Mouse (Mus musculus) limb, embryonic 15.5 days (tissue): ENCODE measurements around the gene Olfr1506. TPM values are rescaled to one million over a fixed set of nuclear protein-coding genes. Genes with fewer than 3 reads are reported as not detected.
"Not testable (repeated sequence)": the region's sequence is repeated elsewhere in the genome, so short reads cannot be mapped to it uniquely, and the experiment has no call there.

Source experiments
- ATAC-seq: fragments of 200-750 bp; cut with Nextera tagmentation; 2 replicates; pipeline ENCODE4 v1.8.0; 2017; ENCODE audit warnings: low read depth, moderate TSS enrichment; ENCODE audit not compliant: insufficient number of reproducible peaks, low FRiP score, low TSS enrichment
- H3K27ac ChIP-seq: fragments of 300-500 bp; sonication (generic); 2 replicates; pipeline ENCODE4 v1.5.1; 2015; ENCODE audit warnings: moderate library complexity, mild to moderate bottlenecking, inconsistent platforms
- H3K27me3 ChIP-seq: fragments of 300-500 bp; sonication (generic); 2 replicates; pipeline ENCODE4 v1.6.1; 2015; ENCODE audit warnings: inconsistent platforms
- H3K36me3 ChIP-seq: fragments of 300-500 bp; sonication (generic); 2 replicates; pipeline ENCODE4 v1.6.1; 2015; ENCODE audit warnings: inconsistent platforms
- H3K4me1 ChIP-seq: fragments of 300-500 bp; sonication (generic); 2 replicates; pipeline ENCODE4 v1.6.1; 2015; ENCODE audit warnings: inconsistent platforms
- H3K4me2 ChIP-seq: fragments of 300-500 bp; sonication (generic); 2 replicates; pipeline ENCODE4 v1.6.1; 2015; ENCODE audit warnings: mild to moderate bottlenecking, inconsistent platforms
- H3K4me3 ChIP-seq: fragments of 300-500 bp; sonication (generic); 2 replicates; pipeline ENCODE4 v1.5.1; 2015; ENCODE audit warnings: mild to moderate bottlenecking, inconsistent platforms
- H3K9ac ChIP-seq: fragments of 300-500 bp; sonication (generic); 2 replicates; pipeline ENCODE4 v1.6.1; 2015; ENCODE audit warnings: inconsistent platforms
- H3K9me3 ChIP-seq: fragments of 300-500 bp; sonication (generic); 2 replicates; pipeline ENCODE4 v1.6.1; 2016; ENCODE audit warnings: inconsistent platforms
- WGBS: fragments of 180-500 bp; shearing (Covaris S2); methylation state at CpG from one replicate; pipeline ENCODE4 v1.1.7; 2015; 5-methylcytosine and 5-hydroxymethylcytosine counted together
- polyA plus RNA-seq: library from polyadenylated mRNA; unstranded; fragments of >200 nt; fragmentation: Nextera tagmentation; extraction: Ambion mirVana; gene quantifications from 2 replicates; pipeline ENCODE4 v1.2.1, GENCODE M21; 2015

The Olfr1506 gene
- polyA plus RNA-seq: not detected in 2 replicates

DNA sequence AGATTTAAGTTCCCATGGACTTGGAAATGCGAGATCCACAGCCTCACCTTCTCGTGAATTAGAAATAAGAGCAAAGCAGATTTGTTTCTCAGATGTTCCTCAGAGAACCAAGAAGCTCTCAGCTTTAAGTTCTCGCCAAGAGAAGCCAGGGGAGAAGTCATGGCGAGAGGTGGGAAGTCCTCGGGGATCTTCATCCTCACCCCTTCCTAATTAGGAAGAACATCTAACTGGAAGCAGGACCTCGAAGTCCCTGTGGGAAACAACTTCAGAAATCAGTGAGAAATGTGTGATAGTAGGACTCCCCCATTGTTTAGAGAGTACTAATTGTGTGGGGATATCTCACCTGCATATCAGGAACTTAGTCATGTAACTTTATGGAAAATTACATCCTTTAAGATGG is at the start of gene Olfr1506:
Olfr1506 (minus strand) TSS at position 101 of the 400 bp plus-strand sequence.
- H3K9ac ChIP-seq, H3K9me3 ChIP-seq, H3K36me3 ChIP-seq, H3K27me3 ChIP-seq, H3K4me1 ChIP-seq, H3K27ac ChIP-seq, H3K4me2 ChIP-seq, H3K4me3 ChIP-seq, ATAC-seq: not testable (repeated sequence)
- WGBS: no CpG with 5 or more reads among the region's 6 CpGs

DNA sequence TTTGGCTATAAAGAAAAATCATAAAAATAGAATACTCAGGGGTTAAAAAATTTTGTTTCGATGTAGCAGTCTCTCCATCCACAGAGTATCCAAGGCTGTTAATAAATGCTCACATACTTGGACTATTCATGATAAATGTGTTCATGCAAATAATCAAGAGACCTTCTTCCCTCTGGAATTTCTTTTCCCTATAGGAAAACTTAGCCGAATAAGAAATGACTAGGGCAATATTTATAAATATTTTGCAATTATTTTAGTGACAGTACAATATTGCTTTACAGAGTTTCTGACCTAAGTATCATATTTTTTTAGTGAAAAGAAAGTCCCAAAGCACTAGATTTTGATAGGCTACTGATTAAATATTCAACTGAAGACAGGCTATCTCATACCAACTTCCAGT is 46.6 kb upstream of the Olfr1506 start, which contains the start of gene Olfr1271:
Olfr1271 (minus strand) TSS at position 101 of the 400 bp plus-strand sequence.
- Histone ChIP-seq H3K9ac (no peak within 1 kb of the TSS), H3K4me3 (no peak within 1 kb of the TSS), H3K27me3 (no peaks in the 10 kb centered on the region), H3K36me3 (no peaks in the 10 kb centered on the region), H3K9me3 (no peaks in the 10 kb centered on the region), H3K4me1 (no peaks in the 10 kb centered on the region), H3K4me2 (no peak within 1 kb of the TSS), H3K27ac (no peak within 1 kb of the TSS)
- no peak for ATAC-seq
- 90% methylated on average over 2 of the region's 2 CpGs for WGBS

DNA sequence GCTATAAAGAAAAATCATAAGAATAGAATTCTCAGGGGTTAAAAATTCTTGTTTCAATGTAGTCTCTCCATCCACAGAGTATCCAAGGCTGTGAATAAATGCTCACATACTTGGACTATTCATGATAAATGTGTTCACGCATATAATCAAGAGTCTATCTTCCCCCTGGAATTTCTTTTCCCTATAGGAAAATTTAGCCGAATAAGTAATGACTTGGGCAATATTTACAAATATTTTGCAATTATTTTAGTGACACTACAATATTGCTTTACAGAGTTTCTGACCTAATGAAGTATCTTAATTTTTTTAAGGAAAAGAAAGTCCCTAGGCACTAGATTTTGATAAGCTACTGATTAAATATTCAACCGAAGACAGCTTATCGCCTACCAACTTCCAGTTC is 33.2 kb upstream of the Olfr1506 start, which contains the start of gene Olfr142:
Olfr142 (minus strand) TSS at position 101 of the 400 bp plus-strand sequence.
- Histone ChIP-seq H3K4me1 (no peaks in the 10 kb centered on the region), H3K27me3 (no peaks in the 10 kb centered on the region), H3K4me2 (no peak within 1 kb of the TSS), H3K9ac (no peak within 1 kb of the TSS), H3K9me3 (no peaks in the 10 kb centered on the region), H3K4me3 (no peak within 1 kb of the TSS), H3K36me3 (no peaks in the 10 kb centered on the region), H3K27ac (no peak within 1 kb of the TSS)
- no peak for ATAC-seq
- 93% methylated on average over 4 of the region's 4 CpGs for WGBS

DNA sequence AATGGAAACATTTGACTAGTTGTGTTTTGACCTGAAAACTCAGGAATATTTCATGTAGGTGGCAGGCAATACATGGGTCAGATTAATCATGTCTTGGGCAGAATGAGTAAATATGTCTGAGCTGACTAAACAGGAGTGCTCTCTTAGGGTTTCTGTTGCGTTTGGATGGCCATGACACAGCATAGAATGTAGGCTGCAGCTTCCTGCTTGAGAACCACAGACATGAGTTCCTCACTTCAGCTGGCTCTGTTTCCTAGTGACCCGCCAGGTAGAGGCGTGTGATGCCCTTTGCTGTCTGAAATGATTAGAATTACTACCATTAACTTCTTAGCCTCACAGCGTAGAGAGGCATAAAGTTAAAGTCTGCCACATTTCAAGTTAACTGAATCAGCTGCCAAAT is 24.7 kb downstream of the Olfr1506 start:
- H3K4me2 ChIP-seq, H3K4me3 ChIP-seq, H3K36me3 ChIP-seq, H3K4me1 ChIP-seq, H3K27me3 ChIP-seq, H3K9me3 ChIP-seq, ATAC-seq, H3K27ac ChIP-seq, H3K9ac ChIP-seq: not testable (repeated sequence)
- no CpG with 5 or more reads among the region's 4 CpGs for WGBS

DNA sequence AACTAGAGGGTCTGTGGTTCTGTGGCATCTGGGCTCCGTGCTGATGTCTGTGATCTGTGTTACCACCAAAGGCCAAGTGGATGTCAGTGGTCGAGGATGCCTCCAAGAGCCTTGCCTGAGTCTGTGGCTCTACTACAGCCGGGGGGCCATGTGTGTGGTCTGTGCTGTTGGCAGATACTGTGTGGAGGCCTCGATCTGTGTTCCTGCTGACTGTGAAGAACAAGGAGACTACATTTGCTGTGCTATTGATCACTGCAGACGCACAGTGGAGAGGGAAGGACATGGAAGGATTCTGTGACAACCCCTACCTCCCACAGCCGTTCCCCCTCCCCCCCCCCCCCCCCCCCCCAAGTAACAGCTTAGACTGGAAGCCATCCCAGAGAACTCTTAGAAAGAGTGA is 29.0 kb downstream of the Olfr1506 start:
- H3K4me2 ChIP-seq, H3K4me1 ChIP-seq, H3K9me3 ChIP-seq, H3K4me3 ChIP-seq, H3K36me3 ChIP-seq, ATAC-seq, H3K27ac ChIP-seq, H3K9ac ChIP-seq, H3K27me3 ChIP-seq: not testable (repeated sequence)
- WGBS: no CpG with 5 or more reads among the region's 6 CpGs

DNA sequence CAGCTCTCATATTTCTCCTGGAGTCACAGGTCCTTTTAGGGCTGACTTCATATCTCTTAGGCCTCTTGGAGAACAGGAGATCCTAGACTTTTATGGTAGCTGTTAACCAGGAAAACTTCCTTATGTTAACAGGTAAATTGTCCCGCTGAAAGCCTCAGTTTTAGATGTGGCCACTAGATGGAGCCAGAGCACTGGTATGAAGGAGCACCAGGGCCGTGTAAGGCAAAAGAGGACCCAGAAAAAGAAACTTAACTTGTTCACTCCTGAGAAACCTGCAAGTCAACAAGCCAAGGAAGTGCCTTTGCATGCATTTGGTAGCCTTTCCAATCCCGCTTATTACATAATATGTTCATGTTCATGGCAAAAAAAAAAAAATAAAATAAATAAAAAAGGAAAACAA is 29.5 kb downstream of the Olfr1506 start:
- not testable (repeated sequence) for H3K4me1 ChIP-seq, H3K9ac ChIP-seq, H3K36me3 ChIP-seq, ATAC-seq, H3K27ac ChIP-seq, H3K4me3 ChIP-seq, H3K9me3 ChIP-seq, H3K27me3 ChIP-seq, H3K4me2 ChIP-seq
- no CpG with 5 or more reads among the region's 3 CpGs for WGBS

DNA sequence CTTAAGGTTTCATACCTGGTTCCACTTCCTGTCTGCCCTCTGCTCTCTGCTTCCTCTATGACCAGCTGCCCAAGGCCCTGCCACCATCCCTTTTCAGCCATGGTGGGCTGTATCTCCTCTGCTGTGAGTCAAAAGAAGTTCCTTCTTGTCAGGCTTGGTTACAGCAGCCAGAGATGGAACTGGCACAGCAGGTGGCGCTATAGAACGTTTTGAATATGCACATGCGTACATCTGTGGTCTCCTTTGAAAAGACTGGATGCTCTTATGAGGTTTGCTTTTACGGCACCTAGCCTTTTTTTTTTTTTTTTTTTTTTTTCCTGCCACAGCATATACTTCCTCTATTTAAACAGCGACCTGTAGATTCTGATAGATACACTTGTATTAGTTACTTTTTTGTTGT is 37.2 kb downstream of the Olfr1506 start:
- ATAC-seq, H3K9ac ChIP-seq, H3K27me3 ChIP-seq, H3K4me1 ChIP-seq, H3K27ac ChIP-seq, H3K4me3 ChIP-seq, H3K4me2 ChIP-seq, H3K9me3 ChIP-seq, H3K36me3 ChIP-seq: not testable (repeated sequence)
- WGBS: no CpG with 5 or more reads among the region's 5 CpGs

DNA sequence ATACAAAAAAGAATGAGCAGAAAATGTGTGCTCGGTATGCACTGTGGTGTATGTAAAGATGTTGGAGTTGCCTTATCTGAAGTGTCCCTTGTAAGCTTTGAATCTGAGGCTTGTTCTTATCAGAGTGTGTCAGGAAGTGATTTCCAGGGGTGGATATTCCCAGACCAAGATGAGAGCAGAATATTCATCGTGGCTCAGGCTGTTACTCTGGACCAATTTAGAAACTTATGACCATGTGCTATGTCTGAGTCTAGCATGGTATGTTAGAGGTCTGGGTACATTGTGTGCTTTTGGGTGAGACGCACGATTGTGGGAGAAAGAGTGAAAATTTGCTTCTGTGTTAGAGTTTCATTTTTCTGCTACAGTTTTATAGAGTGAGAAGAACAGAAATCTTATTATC is 38.2 kb downstream of the Olfr1506 start:
- H3K36me3 ChIP-seq, H3K27ac ChIP-seq, H3K9me3 ChIP-seq, H3K4me1 ChIP-seq, H3K4me3 ChIP-seq, ATAC-seq, H3K9ac ChIP-seq, H3K27me3 ChIP-seq, H3K4me2 ChIP-seq: not testable (repeated sequence)
- WGBS: no CpG with 5 or more reads among the region's 4 CpGs

Other genes with a start within 250 kb of the Olfr1506 start
- gene Olfr1261, start 233.3 kb downstream of the Olfr1506 start, polyA plus RNA-seq: not detected in 2 replicates
- not detected in 2 replicates for gene Olfr1262, start 224.3 kb downstream of the Olfr1506 start, polyA plus RNA-seq
- not detected in 2 replicates for gene Olfr1263, start 212.4 kb downstream of the Olfr1506 start, polyA plus RNA-seq
- not detected in 2 replicates for gene Olfr1264, start 198.9 kb downstream of the Olfr1506 start, polyA plus RNA-seq
- not detected in 2 replicates for gene Olfr1265, start 189.2 kb downstream of the Olfr1506 start, polyA plus RNA-seq
- not detected in 2 replicates for gene Olfr140, start 160.9 kb downstream of the Olfr1506 start, polyA plus RNA-seq
- not detected in 2 replicates for gene Olfr1269, start 103.1 kb downstream of the Olfr1506 start, polyA plus RNA-seq
- gene Olfr32, start 82.2 kb downstream of the Olfr1506 start, polyA plus RNA-seq: not detected in 2 replicates
- gene Olfr1270, start 71.4 kb downstream of the Olfr1506 start, polyA plus RNA-seq: not detected in 2 replicates
- not detected in 2 replicates for gene Olfr142, start 33.1 kb upstream of the Olfr1506 start, polyA plus RNA-seq
- not detected in 2 replicates for gene Olfr1271, start 46.5 kb upstream of the Olfr1506 start, polyA plus RNA-seq
- gene Olfr1272, start 68.3 kb upstream of the Olfr1506 start, polyA plus RNA-seq: not detected in 2 replicates
- not detected in 2 replicates for gene Gm13769, start 97.7 kb upstream of the Olfr1506 start, polyA plus RNA-seq
- not detected in 2 replicates for gene Olfr1274-ps, start 174.2 kb upstream of the Olfr1506 start, polyA plus RNA-seq